Mouse (Mus musculus): ENCODE data around the gene Sco2. TPM values are rescaled to one million over a fixed set of nuclear protein-coding genes. Genes with fewer than 3 reads are reported as not detected.

Gene Sco2
- polyA plus RNA-seq, 1 experiment from 2014 or later = 6.0 TPM

GRCm38 (mm10) chr15:89356372-89356771 lies 17.3 kb downstream of the Sco2 start:
- Histone ChIP-seq H3K9me3 (ENCODE audit: control insufficient read depth, low read length) (no peaks in the 10 kb centered on the region), H3K36me3 (ENCODE audit: control insufficient read depth, insufficient read depth, low read length) (peaks cover 15% of the 10 kb centered on the region), H3K9ac (ENCODE audit: low read length) (peak overlapping the region; percentile 82), H3K4me1 (ENCODE audit: control insufficient read depth, insufficient read depth, low read length) (peaks cover 14% of the 10 kb centered on the region), H3K4me3 (ENCODE audit: low read depth, low read length) (peak overlapping the region; percentile 74), H3K4me2 (peak overlapping the region; percentile 85), H3K27ac (ENCODE audit: low read depth, low read length) (0 out of 2 replicates have a peak overlapping the region, but pooled peaks have one; percentile 69), H3K27me3 (ENCODE audit: control insufficient read depth, insufficient read depth, low read length) (no peaks in the 10 kb centered on the region)
- DNase-seq (ENCODE audit: low spot score, missing footprints) = peak; percentile 98
- peak; percentile 75 for ATAC-seq (ENCODE audit: low FRiP score)
- WGBS = under 1% methylated on average over 15 of the region's 15 CpGs

- H3K36me3 ChIP-seq (ENCODE audit: control insufficient read depth, insufficient read depth, low read length) = peaks cover 19% of the 10 kb centered on the region
- peak within 1 kb of the TSS; percentile 69 for H3K27ac ChIP-seq (ENCODE audit: low read depth, low read length)
- peak within 1 kb of the TSS; percentile 82 for H3K9ac ChIP-seq (ENCODE audit: low read length)
- peak; percentile 100 for DNase-seq (ENCODE audit: low spot score, missing footprints)
- H3K4me1 ChIP-seq (ENCODE audit: control insufficient read depth, insufficient read depth, low read length) = peaks cover 14% of the 10 kb centered on the region
- peak within 1 kb of the TSS; percentile 85 for H3K4me2 ChIP-seq
- no peaks in the 10 kb centered on the region for H3K9me3 ChIP-seq (ENCODE audit: control insufficient read depth, low read length)
- peak within 1 kb of the TSS; percentile 74 for H3K4me3 ChIP-seq (ENCODE audit: low read depth, low read length)
- ATAC-seq (ENCODE audit: low FRiP score) = peak; percentile 91
- under 1% methylated on average over 64 of the region's 64 CpGs for WGBS
- no peaks in the 10 kb centered on the region for H3K27me3 ChIP-seq (ENCODE audit: control insufficient read depth, insufficient read depth, low read length)
Observed at GRCm38 (mm10) chr15:89355241-89356187, 18.1 kb downstream of the Sco2 start, which contains the start of the genes Lmf2 and Ncaph2. Lmf2 (minus strand) TSS chr15:89355659. Ncaph2 (plus strand) TSS chr15:89355719.

DNA sequence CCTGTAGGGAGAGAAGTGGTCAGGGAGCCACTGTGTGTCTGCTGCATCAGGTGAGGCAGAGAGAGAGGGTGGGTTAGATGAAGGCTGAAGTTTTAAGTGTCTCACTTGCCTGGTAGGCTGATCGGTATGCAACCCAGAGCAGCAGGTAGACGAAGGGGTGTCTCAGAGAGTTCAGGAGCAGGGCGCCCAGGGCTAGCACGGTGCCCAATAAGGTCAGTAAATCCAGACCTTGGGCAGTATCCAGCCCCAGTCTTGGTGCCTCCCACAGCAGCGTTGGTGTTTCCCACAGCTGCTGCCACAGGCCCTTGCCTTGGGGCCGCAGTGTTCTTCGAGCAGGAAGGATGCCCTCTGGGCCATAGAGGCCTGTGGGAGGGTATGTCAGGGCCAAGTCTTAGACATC lies 19.2 kb downstream of the Sco2 start:
- Histone ChIP-seq H3K9ac (ENCODE audit: low read length) (peak overlapping the region; percentile 82), H3K36me3 (ENCODE audit: control insufficient read depth, insufficient read depth, low read length) (peaks cover 19% of the 10 kb centered on the region), H3K27me3 (ENCODE audit: control insufficient read depth, insufficient read depth, low read length) (no peaks in the 10 kb centered on the region), H3K27ac (ENCODE audit: low read depth, low read length) (no peak overlapping the region), H3K4me1 (ENCODE audit: control insufficient read depth, insufficient read depth, low read length) (peaks cover 14% of the 10 kb centered on the region), H3K4me2 (peak overlapping the region; percentile 85), H3K4me3 (ENCODE audit: low read depth, low read length) (peak overlapping the region; percentile 74), H3K9me3 (ENCODE audit: control insufficient read depth, low read length) (no peaks in the 10 kb centered on the region)
- ATAC-seq (ENCODE audit: low FRiP score) (no peak), DNase-seq (ENCODE audit: low spot score, missing footprints) (peak; percentile 83)
- 89% methylated on average over 7 of the region's 7 CpGs for WGBS

DNA sequence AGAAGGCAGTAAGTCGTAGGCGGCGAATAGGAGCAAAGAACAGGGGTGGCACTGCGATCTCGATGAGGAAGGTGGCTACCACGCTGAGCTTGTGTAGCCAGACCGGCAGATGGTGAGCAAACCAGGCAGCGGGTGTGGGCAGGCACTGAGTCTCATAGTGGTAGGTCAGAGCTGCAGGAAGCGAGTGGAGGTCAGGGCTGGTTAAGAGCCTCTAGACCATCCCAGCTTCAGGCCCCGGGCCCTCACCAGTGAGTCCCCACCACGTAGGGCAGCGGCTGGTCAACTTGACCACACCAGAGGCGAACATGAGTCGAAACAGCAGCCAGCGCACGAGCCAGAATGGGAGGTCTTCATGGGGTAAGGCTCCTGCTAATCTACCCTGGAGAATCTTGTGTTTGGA lies 19.8 kb downstream of the Sco2 start:
- WGBS = 90% methylated on average over 16 of the region's 16 CpGs
- Histone ChIP-seq H3K4me3 (ENCODE audit: low read depth, low read length) (no peak overlapping the region), H3K4me1 (ENCODE audit: control insufficient read depth, insufficient read depth, low read length) (peaks cover 14% of the 10 kb centered on the region), H3K9me3 (ENCODE audit: control insufficient read depth, low read length) (no peaks in the 10 kb centered on the region), H3K36me3 (ENCODE audit: control insufficient read depth, insufficient read depth, low read length) (peaks cover 19% of the 10 kb centered on the region), H3K27me3 (ENCODE audit: control insufficient read depth, insufficient read depth, low read length) (no peaks in the 10 kb centered on the region), H3K27ac (ENCODE audit: low read depth, low read length) (no peak overlapping the region), H3K9ac (ENCODE audit: low read length) (no peak overlapping the region), H3K4me2 (no peak overlapping the region)
- ATAC-seq (ENCODE audit: low FRiP score) (no peak), DNase-seq (ENCODE audit: low spot score, missing footprints) (peak; percentile 28)

GRCm38 (mm10) chr15:89352795-89353194 lies 20.9 kb downstream of the Sco2 start:
- Histone ChIP-seq H3K27ac (ENCODE audit: low read depth, low read length) (no peak overlapping the region), H3K9me3 (ENCODE audit: control insufficient read depth, low read length) (no peaks in the 10 kb centered on the region), H3K27me3 (ENCODE audit: control insufficient read depth, insufficient read depth, low read length) (no peaks in the 10 kb centered on the region), H3K4me3 (ENCODE audit: low read depth, low read length) (no peak overlapping the region), H3K9ac (ENCODE audit: low read length) (no peak overlapping the region), H3K4me2 (no peak overlapping the region), H3K4me1 (ENCODE audit: control insufficient read depth, insufficient read depth, low read length) (peaks cover 14% of the 10 kb centered on the region), H3K36me3 (ENCODE audit: control insufficient read depth, insufficient read depth, low read length) (peaks cover 19% of the 10 kb centered on the region)
- ATAC-seq (ENCODE audit: low FRiP score) (no peak), DNase-seq (ENCODE audit: low spot score, missing footprints) (peak; percentile 53)
- WGBS = 93% methylated on average over 12 of the region's 12 CpGs

DNA sequence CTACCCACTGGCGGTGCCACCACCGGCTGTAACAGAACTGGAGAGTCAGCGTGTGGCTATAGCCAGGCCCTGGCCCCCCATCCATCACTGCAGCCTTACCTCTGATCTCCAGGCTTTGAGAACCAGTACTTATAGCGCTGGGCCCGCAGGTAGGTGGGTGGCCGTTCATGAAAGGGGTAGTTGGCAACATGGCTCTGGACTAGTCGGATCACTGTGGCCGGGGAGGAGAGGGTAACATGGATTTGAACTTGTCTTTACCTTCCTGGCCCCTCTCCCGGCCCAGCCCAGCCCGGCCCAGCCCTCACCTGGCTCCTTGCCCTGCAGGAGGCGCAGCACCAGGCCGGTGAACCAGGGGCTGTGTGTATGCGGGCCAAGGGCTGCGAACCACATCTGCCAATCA lies 21.6 kb downstream of the Sco2 start:
- Histone ChIP-seq H3K27ac (ENCODE audit: low read depth, low read length) (no peak overlapping the region), H3K4me2 (no peak overlapping the region), H3K4me3 (ENCODE audit: low read depth, low read length) (no peak overlapping the region), H3K27me3 (ENCODE audit: control insufficient read depth, insufficient read depth, low read length) (no peaks in the 10 kb centered on the region), H3K36me3 (ENCODE audit: control insufficient read depth, insufficient read depth, low read length) (peaks cover 19% of the 10 kb centered on the region), H3K4me1 (ENCODE audit: control insufficient read depth, insufficient read depth, low read length) (peaks cover 9% of the 10 kb centered on the region), H3K9ac (ENCODE audit: low read length) (no peak overlapping the region), H3K9me3 (ENCODE audit: control insufficient read depth, low read length) (no peaks in the 10 kb centered on the region)
- ATAC-seq (ENCODE audit: low FRiP score) = no peak
- 93% methylated on average over 14 of the region's 14 CpGs for WGBS
- peak; percentile 35 for DNase-seq (ENCODE audit: low spot score, missing footprints)

DNA sequence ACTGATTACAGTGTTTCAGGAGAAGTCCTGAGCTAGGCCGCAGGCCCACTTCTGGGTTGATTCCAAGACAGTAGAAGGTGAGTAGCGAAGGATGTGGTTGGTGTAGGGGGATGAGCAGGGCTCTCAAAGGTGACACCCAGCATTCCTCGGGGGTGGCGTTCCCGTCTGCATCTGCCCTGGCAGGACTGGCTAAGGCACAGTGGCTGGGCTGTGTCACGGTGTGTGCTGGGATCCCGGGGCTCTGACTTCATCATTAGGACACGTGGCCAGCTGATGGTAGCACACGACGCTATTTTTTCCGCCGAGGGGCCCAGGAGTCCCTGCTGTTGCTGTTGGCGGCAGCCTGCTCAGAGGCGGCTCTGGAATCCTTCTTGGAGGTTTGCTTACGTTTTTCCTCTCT lies 22.3 kb downstream of the Sco2 start:
- H3K4me2 ChIP-seq = no peak overlapping the region
- H3K9ac ChIP-seq (ENCODE audit: low read length) = no peak overlapping the region
- peaks cover 9% of the 10 kb centered on the region for H3K4me1 ChIP-seq (ENCODE audit: control insufficient read depth, insufficient read depth, low read length)
- H3K4me3 ChIP-seq (ENCODE audit: low read depth, low read length) = no peak overlapping the region
- WGBS = 88% methylated on average over 15 of the region's 15 CpGs
- no peaks in the 10 kb centered on the region for H3K9me3 ChIP-seq (ENCODE audit: control insufficient read depth, low read length)
- H3K27me3 ChIP-seq (ENCODE audit: control insufficient read depth, insufficient read depth, low read length) = no peaks in the 10 kb centered on the region
- no peak for ATAC-seq (ENCODE audit: low FRiP score)
- DNase-seq (ENCODE audit: low spot score, missing footprints) = peak; percentile 60
- no peak overlapping the region for H3K27ac ChIP-seq (ENCODE audit: low read depth, low read length)
- peaks cover 19% of the 10 kb centered on the region for H3K36me3 ChIP-seq (ENCODE audit: control insufficient read depth, insufficient read depth, low read length)

- Histone ChIP-seq H3K36me3 (ENCODE audit: control insufficient read depth, insufficient read depth, low read length) (peaks cover 19% of the 10 kb centered on the region), H3K4me2 (no peak overlapping the region), H3K9ac (ENCODE audit: low read length) (no peak overlapping the region), H3K9me3 (ENCODE audit: control insufficient read depth, low read length) (no peaks in the 10 kb centered on the region), H3K4me3 (ENCODE audit: low read depth, low read length) (no peak overlapping the region), H3K4me1 (ENCODE audit: control insufficient read depth, insufficient read depth, low read length) (peaks cover 9% of the 10 kb centered on the region), H3K27me3 (ENCODE audit: control insufficient read depth, insufficient read depth, low read length) (no peaks in the 10 kb centered on the region), H3K27ac (ENCODE audit: low read depth, low read length) (no peak overlapping the region)
- no peak for ATAC-seq (ENCODE audit: low FRiP score)
- DNase-seq (ENCODE audit: low spot score, missing footprints) = no peak
- WGBS = 89% methylated on average over 5 of the region's 5 CpGs
Observed at GRCm38 (mm10) chr15:89350447-89350846, 23.2 kb downstream of the Sco2 start.

DNA sequence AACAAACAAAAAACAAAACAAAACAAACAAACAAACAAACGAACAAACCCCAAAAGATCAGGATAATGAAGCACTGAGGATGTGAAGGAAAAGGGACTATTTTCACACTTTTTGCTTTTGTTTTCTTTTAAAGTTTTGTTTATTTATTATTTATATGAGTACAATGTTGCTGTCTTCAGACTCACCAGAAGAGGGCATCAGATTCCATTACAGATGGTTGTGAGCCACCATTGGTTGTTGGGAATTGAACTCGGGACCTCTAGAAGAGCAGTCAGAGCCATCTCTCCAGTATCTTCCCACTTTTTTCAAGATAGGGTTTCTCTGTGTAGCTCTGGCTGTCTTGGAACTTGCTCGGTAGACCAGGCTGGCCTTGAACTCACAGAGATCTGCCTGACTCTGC lies 30.3 kb downstream of the Sco2 start:
- no peak overlapping the region for H3K4me2 ChIP-seq
- H3K27me3 ChIP-seq (ENCODE audit: control insufficient read depth, insufficient read depth, low read length) = no peaks in the 10 kb centered on the region
- no peak overlapping the region for H3K4me3 ChIP-seq (ENCODE audit: low read depth, low read length)
- WGBS = 86% methylated on average over 3 of the region's 3 CpGs
- no peaks in the 10 kb centered on the region for H3K9me3 ChIP-seq (ENCODE audit: control insufficient read depth, low read length)
- H3K27ac ChIP-seq (ENCODE audit: low read depth, low read length) = no peak overlapping the region
- no peaks in the 10 kb centered on the region for H3K36me3 ChIP-seq (ENCODE audit: control insufficient read depth, insufficient read depth, low read length)
- H3K9ac ChIP-seq (ENCODE audit: low read length) = no peak overlapping the region
- DNase-seq (ENCODE audit: low spot score, missing footprints) = no peak
- no peaks in the 10 kb centered on the region for H3K4me1 ChIP-seq (ENCODE audit: control insufficient read depth, insufficient read depth, low read length)
- ATAC-seq (ENCODE audit: low FRiP score) = no peak
